Mouse (Mus musculus) kidney, postnatal 36 days (tissue): ENCODE measurements at regions not wholly inside any gene's neighbourhood (a gene's known extent, or its start where the extent isn't known, plus 50 kb on each side); places are given as distances from the start of the nearest gene placed in this dataset.
"Not testable (repeated sequence)": the region's sequence is repeated elsewhere in the genome, so short reads cannot be mapped to it uniquely, and the experiment has no call there.

Experiments used
- DNase-seq, 2 experiments: peaks; one replicate each; pipeline ENCODE4 v3.0.0; 2021 to 2022; ENCODE audit warnings: mixed read lengths in 2 of 2

DNA sequence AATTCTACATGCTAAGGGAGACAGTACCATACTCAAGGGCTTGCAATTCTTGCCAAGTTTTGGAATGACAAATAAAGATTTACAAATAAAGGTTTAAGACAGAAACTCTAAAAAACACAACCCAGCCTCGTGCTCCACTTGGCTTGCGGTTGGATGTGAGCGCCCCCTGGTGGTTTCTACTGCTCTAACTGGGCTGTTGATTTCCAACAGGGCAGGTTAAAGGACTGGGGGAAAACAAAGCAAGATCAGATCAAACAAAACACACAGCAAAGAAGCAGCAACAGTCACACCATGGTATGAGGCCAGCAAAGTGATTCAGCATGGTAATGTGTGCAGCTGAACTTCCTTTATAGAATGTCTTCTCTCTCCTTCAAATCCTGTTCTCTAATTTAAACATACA, 339.2 kb downstream of the Adam3 start:
- peak; percentile 65 to 91 for DNase-seq

DNA sequence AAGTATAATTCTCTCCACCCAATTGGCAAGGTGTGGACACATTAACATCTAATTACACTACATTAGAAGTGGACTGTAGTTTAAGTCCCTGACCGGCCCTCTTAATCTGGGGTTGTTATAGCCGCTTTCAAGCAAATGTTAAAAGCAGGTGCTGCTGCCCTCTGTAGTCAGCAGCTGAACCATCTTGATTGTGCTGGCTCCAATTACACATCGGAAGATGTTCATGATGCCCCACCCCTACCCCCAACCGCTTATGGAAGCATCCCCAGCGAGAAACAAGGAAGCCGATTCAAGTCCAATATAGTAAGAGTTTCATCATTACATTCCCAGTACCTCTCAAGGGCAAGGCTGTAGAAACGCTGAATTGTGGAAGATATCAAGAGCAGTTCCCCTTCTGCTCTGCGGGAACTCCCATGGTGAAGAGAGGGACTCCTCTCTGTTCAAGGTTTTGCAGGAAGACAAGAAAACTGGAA, 341.7 kb downstream of the Adam3 start:
- DNase-seq, result no peak

DNA sequence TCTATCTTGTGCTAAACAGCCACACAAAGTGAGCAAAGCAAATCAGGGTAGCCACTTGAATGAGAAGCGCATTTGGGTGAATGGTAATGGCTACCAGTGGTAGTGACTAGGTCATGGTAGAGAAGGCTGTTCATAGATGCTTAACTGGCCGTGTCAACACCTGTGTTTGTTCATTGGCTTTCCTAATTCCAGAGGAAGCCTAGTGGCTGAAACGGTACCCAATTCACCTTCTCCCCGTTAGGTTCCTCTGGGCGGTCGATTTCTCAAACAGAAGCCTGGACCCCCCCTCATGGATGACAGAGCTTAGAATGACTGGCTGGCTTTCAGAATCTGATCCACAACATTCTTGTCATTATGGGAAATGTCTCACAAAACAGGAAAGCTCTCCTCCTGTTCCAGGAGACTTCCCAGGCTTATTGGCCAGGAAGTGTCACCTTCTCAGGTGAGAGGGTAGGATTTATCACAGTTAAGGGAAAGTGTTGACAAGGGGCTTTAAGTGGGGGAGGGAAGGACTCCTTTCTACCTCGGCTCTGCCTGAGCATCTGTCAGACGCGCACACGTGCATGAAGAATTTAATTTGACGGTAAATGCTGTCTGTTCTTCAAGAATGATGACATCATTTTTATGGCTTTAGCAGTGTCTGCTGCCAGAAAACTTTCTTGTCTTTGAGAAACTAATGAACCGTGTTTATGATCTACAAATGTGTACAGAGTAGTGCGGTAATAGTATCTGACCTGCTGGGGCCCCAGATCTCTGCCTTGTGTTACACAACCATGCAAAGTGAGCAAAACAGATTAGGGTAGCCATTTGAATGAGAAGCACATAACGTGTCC, 342.3 kb downstream of the Adam3 start:
- DNase-seq, result no peak

DNA sequence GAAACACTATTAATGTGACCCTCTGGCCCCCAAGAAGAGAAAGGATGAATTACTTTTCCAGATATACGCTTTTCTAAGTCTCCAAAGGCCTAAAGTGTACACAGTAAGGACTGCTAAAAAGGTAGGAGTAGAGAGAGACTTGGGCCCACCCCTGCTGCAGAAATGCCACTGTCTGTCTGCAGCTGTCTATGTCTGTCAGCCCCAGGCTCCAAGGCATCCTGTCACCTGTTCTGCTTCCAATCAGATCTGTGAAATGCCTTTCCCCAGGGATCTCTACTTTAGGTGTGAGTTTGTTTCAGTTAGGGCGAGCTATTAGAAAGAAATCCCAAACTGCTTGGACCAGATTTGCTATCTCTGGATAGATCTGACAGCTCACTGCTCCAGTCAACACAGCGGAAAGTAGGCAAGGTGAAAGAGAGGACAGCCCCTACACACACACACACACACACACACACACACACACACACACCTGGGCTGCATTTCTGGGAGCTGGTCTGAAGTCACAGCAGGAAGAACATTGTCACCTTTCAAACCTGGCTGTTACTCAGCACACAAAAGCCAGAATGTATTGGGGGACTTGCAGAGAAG, 343.9 kb downstream of the Adam3 start:
- DNase-seq, result no peak

DNA sequence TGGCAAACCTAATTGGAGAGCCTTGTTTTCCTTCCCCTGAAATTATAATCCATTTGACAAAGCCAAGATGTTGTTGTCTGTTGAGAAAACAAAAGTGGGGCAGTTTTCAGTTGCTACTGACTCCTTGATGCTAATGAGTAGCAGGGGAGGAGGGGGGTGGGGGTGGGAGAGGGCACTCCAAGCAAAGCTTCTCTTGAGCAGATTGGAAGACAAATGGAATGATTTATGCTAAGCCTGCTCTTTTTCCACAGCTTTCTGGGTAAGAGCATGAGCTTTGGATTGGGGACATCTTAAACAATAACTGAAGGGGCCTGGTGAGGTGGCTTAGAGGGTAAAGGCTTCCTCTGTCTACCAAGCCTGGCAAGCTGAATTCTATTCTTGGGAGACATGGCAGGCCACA, 347.6 kb downstream of the Adam3 start:
- no peak for DNase-seq

DNA sequence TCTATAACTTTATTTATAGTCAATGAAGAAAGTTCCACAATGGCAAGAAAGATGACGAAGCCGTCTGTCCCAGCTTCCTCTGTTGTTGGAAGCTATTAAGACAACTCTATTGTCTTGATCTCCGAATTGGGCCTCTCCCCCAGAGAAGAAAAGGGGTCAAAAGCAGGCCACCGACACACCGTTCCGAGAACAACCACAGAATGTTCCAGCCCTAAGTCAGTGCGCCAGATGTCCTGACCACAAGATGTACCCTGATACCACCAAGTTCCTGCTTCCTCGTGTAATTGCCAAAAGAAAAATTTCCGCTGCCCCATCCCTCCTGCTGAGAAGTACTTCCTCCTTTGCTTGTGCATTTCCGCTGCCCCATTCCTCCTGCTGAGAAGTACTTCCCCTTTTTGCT, 348.8 kb downstream of the Adam3 start:
- DNase-seq, result not testable (repeated sequence)

DNA sequence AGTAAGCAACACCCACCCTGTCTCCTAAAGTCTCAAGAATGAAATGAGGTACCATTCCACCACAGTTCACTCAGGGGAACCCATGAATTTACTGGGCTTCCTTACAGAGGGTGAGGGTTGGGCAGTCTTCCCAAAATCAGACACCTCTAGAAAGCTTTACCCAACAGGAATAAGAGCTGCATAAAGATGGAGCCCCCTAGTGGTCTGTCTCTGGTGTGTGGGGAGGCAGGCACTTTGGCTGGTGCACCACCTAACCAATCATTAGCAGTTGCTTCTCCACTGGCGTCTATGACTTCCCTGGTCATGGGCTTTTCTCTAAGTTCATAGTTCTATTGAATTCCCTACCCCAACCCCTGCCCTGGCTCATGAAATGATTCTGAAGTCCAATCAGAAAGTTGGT, 351.1 kb downstream of the Adam3 start:
- peak; percentile 16 to 36 for DNase-seq

DNA sequence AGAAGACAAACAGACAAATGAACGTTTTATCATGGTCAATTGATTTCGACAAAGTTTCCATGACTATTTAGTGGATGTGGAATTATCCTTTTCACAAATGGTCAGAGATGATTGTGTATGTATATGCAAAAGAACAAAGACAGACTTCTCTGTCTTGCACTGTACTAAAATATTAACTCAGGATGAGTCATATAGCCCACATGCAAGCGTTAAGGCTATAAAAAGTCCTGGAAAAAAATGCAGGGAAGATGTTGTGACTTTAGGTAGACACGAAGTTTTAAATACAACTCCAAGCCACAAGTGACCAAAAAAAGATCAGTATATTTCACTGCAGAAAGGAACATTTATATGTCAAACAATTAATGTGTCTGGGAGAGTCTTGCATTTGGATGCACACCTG, 353.6 kb downstream of the Adam3 start:
- no peak for DNase-seq

DNA sequence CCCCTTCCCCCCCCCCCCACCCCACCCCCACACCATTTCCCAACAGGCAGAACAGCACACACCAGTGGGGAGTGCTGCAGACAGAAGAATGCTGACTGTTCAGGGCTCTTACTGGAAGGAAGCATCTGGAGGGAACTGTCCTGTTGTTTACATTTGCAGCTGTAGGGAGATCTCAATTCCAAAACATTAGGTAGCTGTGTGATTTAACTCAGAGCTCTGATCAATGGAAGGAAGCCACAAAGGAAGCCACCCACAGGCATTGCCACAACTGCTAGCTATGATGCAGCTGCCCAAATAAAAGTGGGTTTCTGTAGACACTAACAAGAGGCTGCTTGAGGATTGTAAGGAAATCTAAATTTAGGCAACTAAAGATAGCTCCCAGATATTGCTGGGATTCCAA, 359.7 kb downstream of the Adam3 start:
- no peak for DNase-seq

DNA sequence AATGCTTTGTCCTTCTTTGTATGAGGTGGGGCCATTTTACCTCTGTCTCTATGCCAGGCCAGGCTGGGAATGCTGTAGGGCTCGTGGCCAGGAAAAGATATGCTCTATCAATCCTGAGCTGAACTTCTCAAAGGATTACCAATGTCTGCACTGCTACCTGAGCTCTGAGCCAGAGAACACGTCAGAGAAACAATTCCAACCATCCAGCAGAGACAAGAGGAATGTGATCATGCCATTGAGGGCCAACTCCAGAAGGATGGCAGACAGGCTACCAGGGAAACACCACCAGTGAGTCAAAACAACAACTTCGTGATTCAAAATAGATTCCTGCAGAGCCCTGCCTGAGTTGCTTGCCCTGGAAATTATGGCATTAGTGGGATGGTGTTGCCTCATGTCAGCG, 361.0 kb downstream of the Adam3 start:
- DNase-seq, result peak in 1 of 2 experiments; percentile 7

DNA sequence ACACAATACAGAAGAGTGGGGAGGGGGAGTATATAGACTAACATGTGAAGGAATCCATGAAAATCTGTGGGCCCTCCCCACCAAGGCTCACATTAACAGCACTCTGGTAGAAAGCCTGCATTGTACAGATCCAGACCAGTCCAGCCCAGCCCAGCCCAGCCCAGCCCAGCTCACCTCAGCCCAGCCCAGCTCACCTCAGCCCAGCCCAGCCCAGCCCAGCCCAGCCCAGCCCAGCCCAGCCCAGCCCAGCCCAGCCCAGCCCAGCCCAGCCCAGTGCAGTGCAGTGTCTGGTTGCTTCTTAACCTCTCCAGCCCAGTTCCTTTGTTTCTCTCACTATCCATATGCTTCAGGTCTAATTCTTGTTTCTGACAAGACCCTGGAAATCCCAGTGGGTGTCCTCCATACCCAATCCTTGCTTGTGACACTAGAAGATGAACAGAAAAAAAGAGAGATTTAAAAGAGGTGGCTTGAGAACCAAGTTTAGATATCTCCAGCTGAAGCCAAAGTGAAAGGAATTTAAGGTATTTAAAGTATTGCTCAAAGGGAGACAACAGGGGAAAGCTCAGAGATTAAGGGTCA, 366.5 kb downstream of the Adam3 start:
- DNase-seq, result no peak

DNA sequence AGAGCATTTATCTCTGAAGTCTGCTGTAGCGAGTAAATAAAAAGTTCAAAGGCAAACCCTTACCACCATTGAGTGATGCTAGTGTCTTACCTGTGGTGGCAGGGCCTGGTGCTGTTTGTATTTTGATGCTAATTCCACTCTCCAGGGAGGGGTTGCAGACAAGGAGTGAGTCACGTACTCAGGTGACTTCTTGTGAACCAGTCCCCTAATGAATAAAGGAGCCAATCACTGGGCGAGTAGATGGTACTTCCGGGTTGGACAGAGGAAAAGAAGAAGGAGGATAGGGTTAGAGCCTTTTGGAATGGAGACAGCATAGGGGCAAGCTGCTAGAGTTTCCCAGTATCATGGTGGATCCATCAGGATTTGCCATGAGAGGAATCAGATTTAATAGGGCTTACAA, 370.5 kb downstream of the Adam3 start:
- no peak for DNase-seq

DNA sequence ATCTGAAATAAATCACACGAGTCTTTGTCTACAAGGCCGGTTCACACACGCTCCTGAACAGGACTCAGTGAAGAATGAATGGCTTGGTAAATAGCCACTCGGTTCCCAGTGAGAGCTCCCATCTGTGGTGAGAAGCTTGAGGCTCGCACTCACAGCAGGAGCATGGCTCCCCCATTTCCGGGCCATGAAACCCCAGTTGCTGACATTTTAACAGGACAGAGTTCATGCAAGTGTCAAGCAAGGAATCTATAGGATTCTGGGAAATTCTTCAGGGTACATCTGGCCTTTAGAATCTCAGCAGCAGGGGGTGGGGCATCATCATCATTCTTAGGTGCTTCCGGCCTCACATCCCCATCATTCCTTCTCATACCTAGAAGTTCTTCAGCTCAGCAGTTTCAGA, 371.8 kb downstream of the Adam3 start:
- DNase-seq, result no peak

DNA sequence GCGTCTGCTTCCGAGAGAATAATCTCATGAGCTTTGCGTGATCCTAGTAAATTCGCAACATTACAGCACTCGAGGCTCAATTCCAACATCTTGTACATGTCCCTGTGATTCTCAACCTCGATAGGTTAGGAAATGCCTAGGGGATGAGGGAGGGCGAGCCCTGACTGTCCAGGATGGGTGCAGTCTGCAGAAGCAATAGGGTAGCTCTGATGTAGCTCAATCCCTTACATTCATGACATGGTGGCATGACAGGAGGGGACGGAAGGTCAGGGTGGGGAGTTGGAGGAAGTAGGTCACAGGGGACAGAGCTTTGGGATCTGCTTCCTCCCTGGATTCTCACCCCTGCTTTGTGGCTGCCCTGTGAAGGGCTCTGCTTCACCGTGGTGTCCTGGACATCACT, 373.3 kb downstream of the Adam3 start:
- no peak for DNase-seq

DNA sequence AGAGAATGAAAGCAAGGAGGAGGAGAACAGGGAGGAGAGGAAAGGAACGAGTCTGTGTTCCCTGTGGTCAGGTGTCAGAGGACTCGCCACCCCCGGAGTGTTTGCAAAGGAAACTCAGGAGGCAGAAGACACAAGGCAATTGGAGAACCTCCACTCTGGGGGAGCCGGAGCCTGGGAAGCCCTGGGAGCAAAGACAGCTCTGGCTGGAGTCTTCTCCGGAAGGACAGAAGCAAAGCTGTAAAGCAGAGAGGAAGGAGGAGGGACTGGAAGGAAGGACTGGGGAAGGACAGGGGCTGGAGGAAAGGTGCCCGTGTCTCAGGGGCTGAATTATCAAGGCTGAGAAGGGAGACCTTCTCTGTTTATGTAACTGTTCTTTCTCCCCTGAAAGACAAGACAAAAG, 373.9 kb downstream of the Adam3 start:
- peak; percentile 5 to 41 for DNase-seq

DNA sequence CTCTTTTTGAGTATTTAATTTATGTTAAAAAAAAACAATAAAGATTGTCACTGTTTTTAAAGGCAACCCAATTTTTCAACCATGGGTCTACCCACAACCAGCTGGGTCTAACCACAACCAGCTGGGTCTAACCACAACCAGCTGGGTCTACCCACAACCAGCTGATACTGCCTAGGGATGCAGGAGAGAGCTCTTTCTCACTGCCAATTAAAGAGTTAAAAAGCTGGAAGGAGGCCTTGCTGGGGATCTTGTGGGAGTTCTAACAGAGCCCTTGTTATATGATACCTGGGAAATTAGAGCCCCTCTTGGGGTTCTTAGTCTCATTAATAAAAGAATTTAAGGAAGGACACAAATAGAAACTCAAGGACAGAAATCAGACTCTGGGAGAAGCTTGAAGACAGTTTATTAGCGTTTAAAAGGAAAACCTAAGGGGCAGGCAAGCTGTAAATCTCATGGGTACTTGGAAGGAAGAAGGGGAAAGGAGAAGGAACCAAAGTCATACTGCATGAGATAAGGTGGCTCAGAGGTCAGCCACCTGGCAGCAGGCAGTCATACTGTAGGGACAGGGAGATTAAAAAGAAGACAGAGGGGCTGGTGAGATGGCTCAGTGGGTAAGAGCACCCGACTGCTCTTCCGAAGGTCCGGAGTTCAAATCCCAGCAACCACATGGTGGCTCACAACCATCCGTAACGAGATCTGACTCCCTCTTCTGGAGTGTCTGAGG, 379.1 kb downstream of the Adam3 start:
- no peak for DNase-seq

DNA sequence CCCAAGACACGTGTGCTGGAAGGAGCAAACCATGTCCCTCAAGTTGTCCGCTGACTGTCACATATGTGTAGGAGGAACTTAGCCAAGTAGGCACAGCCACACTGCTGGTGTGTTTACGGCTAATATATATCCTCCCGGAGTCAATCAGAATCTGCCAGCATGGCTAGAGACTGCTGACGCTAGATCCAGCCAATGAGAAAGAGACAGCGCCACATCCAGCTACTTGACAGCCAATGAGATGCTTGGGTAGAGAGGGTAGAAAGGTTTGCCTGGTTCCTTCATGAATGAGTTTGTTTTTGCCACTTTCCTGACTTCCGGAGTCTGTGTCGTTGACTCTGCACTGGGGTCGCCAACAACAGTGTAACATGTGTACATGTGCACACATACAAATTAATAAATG, 387.0 kb downstream of the Adam3 start:
- DNase-seq, result no peak

DNA sequence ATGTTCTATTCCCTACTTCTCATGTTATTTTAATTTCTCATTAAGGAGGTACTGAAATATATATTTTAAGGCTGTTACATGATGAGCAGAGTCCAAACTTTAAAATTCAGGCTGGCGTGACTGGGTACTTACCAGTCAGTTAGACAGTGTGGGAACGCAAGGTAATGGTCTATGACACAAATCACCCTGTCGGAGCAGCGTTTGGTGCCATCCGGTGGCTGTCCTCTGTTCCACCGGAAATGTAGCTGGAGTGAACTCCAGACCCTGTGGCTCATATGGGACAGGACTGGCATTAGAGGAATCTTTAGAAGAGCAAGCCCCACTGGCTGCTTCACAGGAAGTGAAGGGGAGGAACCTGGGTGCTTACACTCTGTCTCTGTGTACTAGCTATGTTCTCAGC, 388.0 kb downstream of the Adam3 start:
- peak; percentile 4 to 36 for DNase-seq

DNA sequence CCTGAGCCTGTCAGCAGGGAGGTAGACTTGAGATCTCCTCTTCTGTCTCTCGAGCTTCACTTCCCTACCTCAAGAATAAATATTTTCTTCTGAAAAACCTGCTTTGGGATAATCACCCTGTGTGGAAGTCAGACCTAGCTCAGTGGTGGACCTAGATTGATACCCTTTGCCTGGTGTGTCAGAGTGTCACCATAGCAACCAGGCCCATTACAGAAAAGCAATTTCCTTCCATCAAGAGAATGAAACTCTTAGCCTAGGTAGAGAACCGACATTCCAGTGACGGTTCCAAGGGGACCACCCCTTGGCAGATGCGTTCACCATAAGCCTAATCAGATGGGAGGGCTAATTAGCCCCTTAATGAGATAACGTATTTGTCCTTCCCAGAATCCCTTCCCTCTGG, 389.9 kb downstream of the Adam3 start:
- DNase-seq, result no peak

DNA sequence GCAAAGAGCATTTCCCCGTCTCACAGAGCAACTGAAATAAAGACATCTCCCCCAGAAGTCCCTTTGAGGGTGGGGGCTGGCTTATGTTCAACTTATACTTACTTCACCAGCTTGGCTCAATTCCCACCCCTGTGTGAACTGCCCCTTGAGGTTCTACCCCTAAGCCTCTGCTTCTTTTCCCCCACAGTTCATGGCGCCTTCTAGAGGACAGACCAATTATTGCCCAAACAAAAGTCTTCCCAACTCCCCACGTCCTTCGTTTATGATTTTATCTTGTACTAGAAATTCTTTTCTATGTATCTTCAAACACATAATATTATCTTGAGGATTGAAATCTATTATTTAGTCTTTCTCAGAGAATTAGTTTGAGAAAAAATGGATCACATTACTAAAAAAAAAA, 391.9 kb downstream of the Adam3 start:
- no peak for DNase-seq

DNA sequence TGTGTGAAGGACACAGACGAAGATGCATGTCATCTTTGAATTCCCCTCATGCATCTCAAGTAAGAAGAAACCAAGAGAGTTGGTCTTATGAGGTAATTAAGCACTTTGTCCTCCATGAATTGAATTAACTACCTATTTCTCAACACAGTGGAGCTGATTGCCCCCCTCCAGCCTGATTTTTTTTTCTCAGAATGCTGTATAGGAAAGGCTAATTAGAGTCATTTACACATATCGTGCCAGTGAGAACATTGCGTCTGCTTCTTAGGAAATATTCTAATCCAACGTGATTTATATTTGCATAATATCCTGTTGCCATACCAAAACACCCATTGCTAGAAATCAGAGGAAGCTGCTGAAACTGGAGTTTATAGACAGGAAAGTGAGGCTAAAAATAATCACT, 414.8 kb downstream of the Adam3 start:
- DNase-seq, result peak in 1 of 2 experiments; percentile 4

DNA sequence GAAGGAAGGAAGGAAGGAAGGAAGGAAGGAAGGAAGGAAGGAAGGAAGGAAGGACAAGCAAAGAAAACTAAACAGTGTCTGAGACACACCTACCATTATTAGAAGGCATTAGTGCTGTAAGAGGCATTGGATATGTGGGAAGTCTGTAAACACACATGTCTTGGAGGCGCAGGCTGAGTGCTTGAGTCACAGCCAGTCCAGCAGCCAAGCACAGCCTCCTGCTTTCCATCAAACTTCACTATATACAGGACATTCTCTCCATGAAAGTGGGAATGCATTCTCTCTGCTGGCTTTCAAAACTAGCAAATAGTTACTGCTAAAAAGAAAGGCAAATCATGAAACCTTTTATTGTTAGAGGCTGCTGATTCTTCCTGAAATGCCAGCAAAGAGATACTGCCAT, 431.1 kb downstream of the Adam3 start:
- no peak for DNase-seq

DNA sequence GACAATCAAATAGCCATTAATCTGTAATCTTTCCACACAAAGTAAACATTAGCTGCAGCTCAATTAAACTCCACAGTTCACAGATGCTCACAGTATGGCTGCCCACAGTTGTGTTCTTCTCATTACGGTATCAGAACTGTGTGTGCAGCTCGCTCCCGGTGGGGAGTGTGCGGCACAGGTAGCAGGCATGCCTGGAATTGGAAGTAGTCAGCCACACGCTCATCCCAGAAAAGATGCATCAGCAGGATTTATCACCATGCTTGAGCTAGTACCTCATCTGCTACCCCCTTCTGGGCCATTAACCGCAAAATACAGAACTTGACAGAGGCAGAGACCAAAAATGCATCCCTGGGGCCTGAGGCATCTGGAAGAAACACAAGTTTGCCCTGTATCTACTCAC, 437.8 kb downstream of the Adam3 start:
- no peak for DNase-seq

DNA sequence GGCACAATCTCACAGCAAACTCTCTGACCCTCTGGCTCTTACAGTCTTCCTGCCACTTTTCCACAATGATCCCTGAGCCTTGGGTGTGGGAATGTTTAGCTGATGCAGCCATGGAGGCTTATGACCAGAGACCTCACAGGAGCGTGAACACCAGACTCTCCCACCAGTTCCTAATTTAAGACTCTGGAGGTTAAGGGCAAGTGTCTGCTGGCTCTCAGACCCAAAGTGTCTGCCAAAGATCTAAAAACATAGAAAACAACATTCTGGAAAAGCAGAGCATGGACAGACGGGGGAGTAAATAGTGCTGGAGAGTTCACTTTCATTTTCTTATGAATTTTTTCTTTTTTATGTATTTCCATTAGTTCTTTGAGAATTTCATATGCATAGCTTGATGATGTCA, 440.7 kb downstream of the Adam3 start:
- DNase-seq, result peak; percentile 13 to 31
